Mouse (Mus musculus) embryonic facial prominence, embryonic 11.5 days (tissue): Measurements from ENCODE around the gene Krtap7-1. TPM values are rescaled to one million over a fixed set of nuclear protein-coding genes. Genes with fewer than 3 reads are reported as not detected.

Experiments
- ATAC-seq: fragments of 200-750 bp; cut with Nextera tagmentation; replicated peaks from 2 replicates; pipeline ENCODE4 v1.8.0; 2017; ENCODE audit warnings: low read depth; ENCODE audit not compliant: insufficient number of reproducible peaks, low FRiP score, low TSS enrichment
- DNase-seq: peaks from one replicate; pipeline ENCODE4 v3.0.0-alpha.2; 2015; ENCODE audit warnings: low spot score
- H3K27ac ChIP-seq: fragments of 300-500 bp; sonication (generic); replicated peaks from 2 replicates; pipeline ENCODE4 v1.5.1; 2014; ENCODE audit warnings: mild to moderate bottlenecking, low read depth, low read length, control low read depth
- H3K27me3 ChIP-seq: fragments of 300-500 bp; sonication (generic); 2 replicates; pipeline ENCODE4 v1.6.1; 2014; ENCODE audit warnings: mild to moderate bottlenecking, low read length, moderate library complexity, mixed read lengths; ENCODE audit not compliant: control insufficient read depth, insufficient read depth
- H3K36me3 ChIP-seq: fragments of 300-500 bp; sonication (generic); replicated peaks from 2 replicates; pipeline ENCODE4 v1.6.1; 2014; ENCODE audit warnings: low read depth, mild to moderate bottlenecking, low read length, moderate library complexity, mixed read lengths; ENCODE audit not compliant: control insufficient read depth, insufficient read depth
- H3K4me1 ChIP-seq: fragments of 300-500 bp; sonication (generic); 2 replicates; pipeline ENCODE4 v1.6.1; 2014; ENCODE audit warnings: low read length, mixed read lengths; ENCODE audit not compliant: control insufficient read depth, insufficient read depth
- H3K4me2 ChIP-seq: fragments of 300-500 bp; sonication (generic); 2 replicates; pipeline ENCODE4 v1.6.1; 2014; ENCODE audit warnings: low read depth, mild to moderate bottlenecking, control low read depth, low read length, moderate library complexity
- H3K4me3 ChIP-seq: fragments of 300-500 bp; sonication (generic); 2 replicates; pipeline ENCODE4 v1.5.1; 2014; ENCODE audit warnings: low read depth, low read length, control low read depth
- H3K9ac ChIP-seq: fragments of 300-500 bp; sonication (generic); replicated peaks from 2 replicates; pipeline ENCODE4 v1.6.1; 2014; ENCODE audit warnings: mild to moderate bottlenecking, control low read depth, low read length
- H3K9me3 ChIP-seq: fragments of 300-500 bp; sonication (generic); replicated peaks from 2 replicates; pipeline ENCODE4 v1.6.1; 2016; ENCODE audit warnings: mild to moderate bottlenecking, low read length, inconsistent platforms, mixed read lengths; ENCODE audit not compliant: control insufficient read depth
- WGBS: fragments of 180-500 bp; shearing (Covaris S2); extraction: QIAGEN DNeasy Blood & Tissue Kit; methylation state at CpG from one replicate; pipeline ENCODE4 v1.1.7; 2014; 5-methylcytosine and 5-hydroxymethylcytosine counted together
- polyA plus RNA-seq: library from polyadenylated mRNA; unstranded; fragments of >200 nt; fragmentation: Nextera tagmentation; extraction: Ambion mirVana; gene quantifications from 2 replicates; pipeline ENCODE4 v1.2.1, GENCODE M21; 2014

The Krtap7-1 gene
- polyA plus RNA-seq, 1 experiment from 2014 or later, result not detected

DNA sequence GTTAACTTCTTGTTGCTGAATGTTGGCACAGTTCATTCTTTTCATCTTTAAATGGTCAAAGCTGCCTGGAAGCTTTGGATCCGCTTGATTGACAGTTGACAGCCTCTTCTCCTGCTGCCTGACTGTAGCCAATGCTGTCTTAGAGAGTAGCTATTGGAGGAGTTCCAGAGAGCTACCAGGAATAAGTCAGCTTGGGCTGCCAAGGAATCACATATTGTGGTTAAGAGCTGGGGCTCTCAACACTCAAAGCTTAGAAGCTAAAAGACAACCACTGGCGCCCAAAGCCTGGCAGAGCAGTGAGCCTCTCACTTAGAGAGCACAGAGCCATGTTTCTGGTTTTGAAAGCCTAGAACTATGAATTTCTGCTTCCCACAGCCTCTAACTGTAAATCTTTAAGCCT lies 12.4 kb upstream of the Krtap7-1 start:
- 87% methylated on average over 2 of the region's 2 CpGs for WGBS
- H3K27ac ChIP-seq, result no peak overlapping the region
- H3K27me3 ChIP-seq, result no peaks in the 10 kb centered on the region

DNA sequence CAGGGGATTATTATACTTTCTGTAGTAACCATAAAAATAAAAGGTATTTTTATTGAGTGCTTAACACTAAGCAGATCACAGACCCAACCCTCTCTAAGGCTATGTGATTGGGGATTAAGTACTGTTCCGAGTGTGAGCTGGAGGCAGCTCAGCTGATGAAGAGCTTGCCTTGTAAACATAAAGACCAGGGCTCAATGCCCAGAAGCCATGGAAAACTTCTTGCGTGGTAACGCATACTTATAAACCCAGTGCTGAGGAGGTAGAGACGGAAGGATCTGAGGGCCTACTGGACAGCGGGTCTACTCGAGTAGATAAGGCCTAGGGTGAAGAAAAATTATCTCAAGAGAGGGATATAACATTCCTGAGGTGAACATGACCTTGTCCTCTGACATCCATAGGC lies 12.0 kb upstream of the Krtap7-1 start:
- no peaks in the 10 kb centered on the region for H3K9me3 ChIP-seq
- no peaks in the 10 kb centered on the region for H3K4me1 ChIP-seq
- no peaks in the 10 kb centered on the region for H3K36me3 ChIP-seq
- ATAC-seq (no peak), DNase-seq (no peak)
- no peak overlapping the region for H3K9ac ChIP-seq
- H3K27ac ChIP-seq, result no peak overlapping the region
- 92% methylated on average over 6 of the region's 6 CpGs for WGBS
- no peak overlapping the region for H3K4me2 ChIP-seq
- H3K27me3 ChIP-seq, result no peaks in the 10 kb centered on the region
- H3K4me3 ChIP-seq, result no peak overlapping the region

More for the DNA sequence above, 12.4 kb upstream of the Krtap7-1 start:
- ATAC-seq (no peak), DNase-seq (no peak)
- no peak overlapping the region for H3K9ac ChIP-seq
- no peak overlapping the region for H3K4me3 ChIP-seq
- H3K9me3 ChIP-seq, result no peaks in the 10 kb centered on the region
- H3K4me2 ChIP-seq, result no peak overlapping the region
- no peaks in the 10 kb centered on the region for H3K4me1 ChIP-seq
- H3K36me3 ChIP-seq, result no peaks in the 10 kb centered on the region

DNA sequence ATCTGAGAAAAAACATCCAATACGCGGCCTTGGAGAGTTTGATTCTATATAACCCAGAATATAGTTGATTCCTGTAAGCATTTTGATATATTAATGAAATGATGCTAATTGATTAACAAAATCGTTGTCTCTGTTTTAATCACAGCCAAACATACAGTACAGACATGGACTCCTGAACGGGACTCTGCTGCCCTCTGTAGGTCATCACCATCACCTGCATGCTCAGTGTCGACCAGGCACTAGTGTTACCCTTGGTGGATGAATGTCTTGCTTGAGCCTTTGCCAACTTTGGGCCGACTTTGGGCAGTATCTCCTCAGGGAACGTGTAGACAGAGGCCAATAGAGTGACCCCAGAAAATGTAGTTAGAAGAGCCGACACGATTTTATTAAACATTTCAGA lies 9.5 kb upstream of the Krtap7-1 start:
- Histone ChIP-seq H3K36me3 (no peaks in the 10 kb centered on the region), H3K27me3 (no peaks in the 10 kb centered on the region), H3K4me3 (no peak overlapping the region), H3K4me1 (no peaks in the 10 kb centered on the region), H3K9ac (no peak overlapping the region), H3K4me2 (no peak overlapping the region), H3K9me3 (no peaks in the 10 kb centered on the region), H3K27ac (no peak overlapping the region)
- 66% methylated on average over 9 of the region's 9 CpGs for WGBS
- ATAC-seq, result no peak
- DNase-seq, result peak; percentile 68

DNA sequence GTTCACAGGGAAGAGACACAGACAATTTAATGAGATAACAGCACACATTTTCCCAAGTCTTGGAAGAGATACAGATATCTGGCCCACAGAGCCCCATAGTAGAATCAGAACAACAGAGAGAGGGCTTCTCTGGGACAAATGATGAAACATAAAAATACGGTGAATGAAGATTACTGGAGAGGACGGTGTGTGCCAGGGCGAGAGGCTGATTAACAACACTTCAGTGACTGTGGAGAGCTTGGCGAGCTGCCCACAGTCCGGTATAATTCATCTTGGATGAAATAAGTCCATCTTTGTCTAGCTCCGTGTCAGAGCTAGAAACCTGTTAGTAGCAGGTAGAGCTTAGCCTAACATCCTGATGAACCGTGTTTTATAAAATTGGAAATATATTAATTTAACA lies 5.3 kb upstream of the Krtap7-1 start:
- Histone ChIP-seq H3K9ac (no peak overlapping the region), H3K4me1 (no peaks in the 10 kb centered on the region), H3K4me2 (no peak overlapping the region), H3K9me3 (no peaks in the 10 kb centered on the region), H3K4me3 (no peak overlapping the region), H3K27ac (no peak overlapping the region), H3K36me3 (no peaks in the 10 kb centered on the region), H3K27me3 (no peaks in the 10 kb centered on the region)
- 95% methylated on average over 7 of the region's 7 CpGs for WGBS
- DNase-seq, result no peak
- ATAC-seq, result no peak

DNA sequence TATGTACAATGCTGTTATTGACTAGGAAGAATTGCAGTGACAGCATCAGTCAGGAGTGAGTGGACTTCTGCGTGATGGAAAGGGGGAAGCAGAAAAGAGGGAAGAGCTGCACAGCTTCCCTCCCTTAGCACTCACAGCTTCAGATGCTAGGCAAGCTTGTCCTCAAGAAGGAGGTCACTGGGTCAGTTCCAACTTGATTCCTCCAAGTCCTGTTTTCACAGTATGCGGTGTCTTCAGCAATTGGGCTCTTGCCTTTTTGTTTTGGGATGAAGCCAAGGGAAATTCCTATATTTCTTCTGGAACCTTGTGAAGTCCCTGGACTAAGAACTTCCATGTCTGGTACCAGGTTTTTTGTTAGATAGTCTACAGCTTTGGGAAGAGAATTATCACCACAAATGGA lies 4.6 kb downstream of the Krtap7-1 start:
- 81% methylated on average over 2 of the region's 2 CpGs for WGBS

GRCm38 (mm10) chr16:89501870-89502269 lies 6.3 kb downstream of the Krtap7-1 start:
- no peaks in the 10 kb centered on the region for H3K36me3 ChIP-seq
- H3K4me1 ChIP-seq, result no peaks in the 10 kb centered on the region
- DNase-seq (no peak), ATAC-seq (no peak)
- H3K27me3 ChIP-seq, result no peaks in the 10 kb centered on the region
- H3K9me3 ChIP-seq, result no peaks in the 10 kb centered on the region
- WGBS, result 89% methylated on average over 5 of the region's 5 CpGs
- H3K9ac ChIP-seq, result no peak overlapping the region
- no peak overlapping the region for H3K4me3 ChIP-seq
- no peak overlapping the region for H3K27ac ChIP-seq
- no peak overlapping the region for H3K4me2 ChIP-seq

More for the DNA sequence above, 4.6 kb downstream of the Krtap7-1 start:
- no peaks in the 10 kb centered on the region for H3K4me1 ChIP-seq
- H3K9ac ChIP-seq, result no peak overlapping the region
- no peaks in the 10 kb centered on the region for H3K27me3 ChIP-seq
- H3K36me3 ChIP-seq, result no peaks in the 10 kb centered on the region
- no peak overlapping the region for H3K4me2 ChIP-seq
- DNase-seq, result no peak
- ATAC-seq, result no peak
- no peak overlapping the region for H3K27ac ChIP-seq
- H3K9me3 ChIP-seq, result no peaks in the 10 kb centered on the region
- no peak overlapping the region for H3K4me3 ChIP-seq

DNA sequence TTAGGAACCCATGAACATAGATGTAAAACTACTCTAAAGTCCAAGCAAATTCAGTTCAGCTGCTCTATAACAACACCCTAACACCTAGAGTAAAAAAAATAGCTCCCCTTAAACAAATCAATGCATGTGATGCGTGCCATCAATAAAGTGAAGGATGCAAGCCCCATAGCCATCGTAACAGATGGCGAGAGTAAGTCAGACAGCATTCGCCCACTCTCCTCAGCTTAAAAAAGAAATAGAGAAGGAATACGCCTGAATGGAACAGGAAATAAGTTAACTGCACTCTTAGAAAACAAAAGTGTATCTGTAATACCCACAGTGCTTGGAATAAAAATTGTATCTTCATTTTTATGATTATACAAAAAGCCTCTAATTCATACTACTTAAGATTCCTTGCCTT lies 11.1 kb downstream of the Krtap7-1 start:
- no peak overlapping the region for H3K27ac ChIP-seq

GRCm38 (mm10) chr16:89495394-89496153 lies 12.5 kb downstream of the Krtap7-1 start:
- Histone ChIP-seq H3K36me3 (no peaks in the 10 kb centered on the region), H3K27ac (no peak overlapping the region), H3K4me3 (no peak overlapping the region), H3K9me3 (no peaks in the 10 kb centered on the region), H3K27me3 (no peaks in the 10 kb centered on the region), H3K9ac (no peak overlapping the region), H3K4me1 (no peaks in the 10 kb centered on the region), H3K4me2 (no peak overlapping the region)
- DNase-seq, result no peak
- 0 out of 2 replicates have a peak, but pooled peaks have one; percentile 14 for ATAC-seq
- WGBS, result 82% methylated on average over 7 of the region's 7 CpGs

More for the DNA sequence above, 11.1 kb downstream of the Krtap7-1 start:
- Histone ChIP-seq H3K27me3 (no peaks in the 10 kb centered on the region), H3K9me3 (no peaks in the 10 kb centered on the region), H3K4me2 (no peak overlapping the region), H3K36me3 (no peaks in the 10 kb centered on the region), H3K4me1 (no peaks in the 10 kb centered on the region), H3K9ac (no peak overlapping the region), H3K4me3 (no peak overlapping the region)
- WGBS, result 88% methylated on average over 5 of the region's 5 CpGs
- DNase-seq, result no peak
- ATAC-seq, result no peak
